Mouse (Mus musculus): Measurements from ENCODE around the gene Car15.

DNA sequence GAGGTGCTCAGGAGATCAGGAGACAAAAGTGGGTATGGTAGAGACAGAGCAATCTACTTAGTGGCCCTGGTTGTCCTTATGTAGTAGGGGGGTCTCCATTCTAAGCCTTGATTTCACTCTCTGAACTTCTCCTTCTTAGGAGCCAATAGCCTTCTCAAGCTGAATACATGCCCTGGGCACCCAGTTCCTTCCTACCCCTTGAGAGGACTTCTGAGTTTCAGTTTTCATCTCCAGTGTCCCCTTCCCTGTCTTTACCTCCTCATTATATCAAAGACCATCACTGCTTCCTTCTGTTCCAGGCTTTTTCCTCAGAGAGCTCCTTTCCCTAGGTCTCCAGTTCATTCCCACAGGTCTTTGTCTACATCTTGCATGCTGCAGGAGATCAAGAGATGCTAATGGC is 41.6 kb downstream of the Car15 start:
- TF ChIP-seq POLR2A (IDR thresholded peaks at IDR 0.05; ENCODE audit: borderline replicate concordance, insufficient read depth, low read length) (no peak), CTCF (IDR thresholded peaks at IDR 0.05; ENCODE audit: borderline replicate concordance, insufficient read depth, low read depth, low read length) (no peak)
